Mouse (Mus musculus): ENCODE results near the gene Npm1.

DNA sequence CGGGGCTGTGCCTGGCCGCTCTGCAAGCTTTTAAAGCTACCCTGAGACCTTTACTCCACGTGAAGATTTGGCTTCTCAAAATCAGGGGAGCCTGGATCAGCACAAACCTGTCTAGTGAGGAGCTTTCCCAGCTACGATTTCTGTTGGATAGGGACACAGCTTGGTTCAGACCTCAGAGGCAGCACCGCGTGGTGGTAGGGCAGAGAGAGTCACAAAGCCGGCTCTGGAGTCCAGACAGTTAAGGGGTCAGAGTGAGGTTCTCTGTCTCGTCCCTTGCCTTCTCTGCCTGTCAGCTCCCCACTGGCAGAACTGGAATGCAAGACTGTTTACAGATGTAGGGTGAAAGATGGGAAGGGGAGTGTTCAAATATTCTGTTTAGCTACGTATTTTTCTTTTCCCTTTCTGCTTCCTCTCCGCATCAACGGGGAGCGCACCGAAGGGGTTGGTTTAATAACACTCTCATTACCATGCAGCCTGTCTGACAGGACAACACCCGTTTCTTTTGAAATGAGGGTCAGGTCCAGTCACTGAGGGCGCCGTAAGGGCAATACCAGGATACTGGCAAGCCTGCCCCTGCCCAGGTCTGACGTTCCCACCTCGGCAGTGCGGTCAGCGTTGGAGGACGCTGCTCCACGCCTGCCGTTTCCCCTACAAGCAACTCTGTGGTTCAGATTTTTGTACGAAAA lies 33.6 kb upstream of the Npm1 start:
- TF ChIP-seq CTCF (IDR thresholded peaks at IDR 0.05; ENCODE audit: low read depth, low read length) (no peak), POLR2AphosphoS5 (IDR thresholded peaks at IDR 0.05; ENCODE audit: insufficient replicate concordance, low read depth, low read length) (no peak), GATA1 (IDR thresholded peaks at IDR 0.05; ENCODE audit: borderline replicate concordance, low read length) (no peak), TAL1 (conservative IDR thresholded peaks at IDR 0.05; ENCODE audit: low read depth, low read length) (no peak), GATA2 (IDR thresholded peaks at IDR 0.05; ENCODE audit: borderline replicate concordance, low read depth, low read length) (no peak)

All from G1E (cell line).